Mouse (Mus musculus): Measurements from ENCODE around the gene Apba1. TPM values are rescaled to one million over a fixed set of nuclear protein-coding genes. Genes with fewer than 3 reads are reported as not detected.
A peak's percentile ranks its signal among the peaks of the same experiment; 100 is the strongest.

Gene Apba1
- polyA plus RNA-seq, 1 experiment = 4.2 TPM

DNA sequence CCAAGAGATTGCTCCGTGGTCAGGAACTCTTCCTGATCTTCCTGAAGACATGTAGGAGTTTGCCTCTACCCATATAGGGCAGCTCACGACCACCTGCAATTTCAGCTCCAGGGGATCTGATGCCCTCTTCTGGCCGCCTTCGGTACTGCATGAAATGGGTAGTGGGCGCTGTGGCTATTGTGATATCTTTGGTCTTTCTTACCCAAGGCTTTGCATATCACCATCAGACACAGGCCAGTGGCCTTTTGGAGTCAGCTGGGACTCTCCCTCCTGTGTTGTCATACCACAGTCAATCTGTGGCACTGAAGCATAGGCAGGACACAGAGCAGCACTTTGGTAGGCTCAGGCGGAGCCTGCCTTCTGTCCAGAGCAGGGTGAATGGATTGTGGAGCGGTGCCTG is 13.3 kb downstream of the Apba1 start:
- no peak for DNase-seq
- no peak overlapping the region for H3K4me3 ChIP-seq (replicated peaks; ENCODE audit: extremely low read depth, low read depth, low read length)
- 72% methylated on average over 7 of the region's 7 CpGs for WGBS
- H3K4me1 ChIP-seq (ENCODE audit: control insufficient read depth, insufficient read depth, low read length) = no peaks in the 10 kb centered on the region
- peak; percentile 23; the same call in 1 of the 2 replicates for TF ChIP-seq CTCF (IDR thresholded peaks at IDR 0.05; ENCODE audit: insufficient read depth, low read length)
- no peak for TF ChIP-seq POLR2A (IDR thresholded peaks at IDR 0.05; ENCODE audit: borderline replicate concordance, extremely low read depth, low read depth, low read length)

GRCm38 (mm10) chr19:23775356-23775755 is 16.7 kb downstream of the Apba1 start:
- Histone ChIP-seq H3K4me1 (ENCODE audit: control insufficient read depth, insufficient read depth, low read length) (no peaks in the 10 kb centered on the region), H3K4me3 (replicated peaks; ENCODE audit: extremely low read depth, low read depth, low read length) (no peak overlapping the region)
- TF ChIP-seq CTCF (IDR thresholded peaks at IDR 0.05; ENCODE audit: insufficient read depth, low read length) = no peak
- no peak for DNase-seq
- 85% methylated on average over 6 of the region's 6 CpGs for WGBS

DNA sequence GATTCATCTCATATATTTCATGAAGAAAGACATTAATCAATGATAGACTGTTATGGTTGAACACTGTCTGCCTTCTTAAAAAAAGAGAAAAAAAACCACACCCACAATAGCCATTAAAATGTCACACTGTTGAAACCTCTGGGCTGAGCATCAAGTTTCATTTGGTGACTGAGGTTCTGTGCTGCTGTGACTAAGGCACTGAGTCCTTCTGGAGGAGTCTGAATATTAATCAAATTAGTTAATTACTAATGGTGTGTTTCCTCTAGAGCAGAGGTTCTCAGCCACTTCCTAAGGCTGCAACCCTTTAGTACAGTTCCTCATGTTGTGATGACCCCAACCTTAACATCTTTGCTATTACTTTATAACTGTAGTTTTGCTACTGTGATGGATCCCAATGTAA is 20.4 kb downstream of the Apba1 start:
- TF ChIP-seq CTCF (IDR thresholded peaks at IDR 0.05; ENCODE audit: insufficient read depth, low read length) (no peak), POLR2A (IDR thresholded peaks at IDR 0.05; ENCODE audit: borderline replicate concordance, extremely low read depth, low read depth, low read length) (no peak)
- Histone ChIP-seq H3K4me3 (replicated peaks; ENCODE audit: extremely low read depth, low read depth, low read length) (no peak overlapping the region), H3K4me1 (ENCODE audit: control insufficient read depth, insufficient read depth, low read length) (no peaks in the 10 kb centered on the region)
- no peak for DNase-seq

GRCm38 (mm10) chr19:23780105-23780504 is 21.4 kb downstream of the Apba1 start:
- Histone ChIP-seq H3K4me3 (replicated peaks; ENCODE audit: extremely low read depth, low read depth, low read length) (no peak overlapping the region), H3K4me1 (ENCODE audit: control insufficient read depth, insufficient read depth, low read length) (no peaks in the 10 kb centered on the region)
- TF ChIP-seq POLR2A (IDR thresholded peaks at IDR 0.05; ENCODE audit: borderline replicate concordance, extremely low read depth, low read depth, low read length) (no peak), CTCF (IDR thresholded peaks at IDR 0.05; ENCODE audit: insufficient read depth, low read length) (no peak)
- WGBS = 86% methylated on average over 4 of the region's 4 CpGs
- no peak for DNase-seq

DNA sequence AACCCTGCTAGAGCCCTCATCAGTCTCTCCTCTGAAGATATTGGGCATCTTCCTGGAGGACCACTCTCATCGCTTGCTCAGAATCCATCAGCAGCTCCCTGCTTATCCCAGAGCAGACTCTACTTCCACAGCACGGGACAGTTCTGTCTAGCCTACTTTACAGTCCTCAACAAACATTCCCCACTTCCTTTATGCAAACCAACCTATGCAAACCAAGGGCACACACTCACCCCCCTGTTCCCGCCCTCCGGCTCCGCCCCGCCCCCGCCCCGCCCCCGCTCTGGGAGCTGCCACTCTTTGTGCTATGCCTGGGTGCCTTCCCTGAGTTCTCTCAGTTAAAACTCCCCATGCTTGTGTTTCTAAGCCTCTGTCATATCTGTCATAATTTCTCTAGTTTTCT is 23.3 kb downstream of the Apba1 start:
- no peaks in the 10 kb centered on the region for H3K4me1 ChIP-seq (ENCODE audit: control insufficient read depth, insufficient read depth, low read length)
- TF ChIP-seq POLR2A (IDR thresholded peaks at IDR 0.05; ENCODE audit: borderline replicate concordance, extremely low read depth, low read depth, low read length) = no peak
- TF ChIP-seq CTCF (IDR thresholded peaks at IDR 0.05; ENCODE audit: insufficient read depth, low read length) = no peak
- DNase-seq = no peak
- H3K4me3 ChIP-seq (replicated peaks; ENCODE audit: extremely low read depth, low read depth, low read length) = no peak overlapping the region
- 9% methylated on average over 9 of the region's 9 CpGs for WGBS

- Histone ChIP-seq H3K4me3 (replicated peaks; ENCODE audit: extremely low read depth, low read depth, low read length) (no peak overlapping the region), H3K4me1 (ENCODE audit: control insufficient read depth, insufficient read depth, low read length) (no peaks in the 10 kb centered on the region; the same call in 1 of the 2 replicates)
- no peak for DNase-seq
- 80% methylated on average over 9 of the region's 9 CpGs for WGBS
- TF ChIP-seq CTCF (IDR thresholded peaks at IDR 0.05; ENCODE audit: insufficient read depth, low read length) = no peak
- no peak for TF ChIP-seq POLR2A (IDR thresholded peaks at IDR 0.05; ENCODE audit: borderline replicate concordance, extremely low read depth, low read depth, low read length)
Observed at GRCm38 (mm10) chr19:23788420-23789132, 29.9 kb downstream of the Apba1 start.

DNA sequence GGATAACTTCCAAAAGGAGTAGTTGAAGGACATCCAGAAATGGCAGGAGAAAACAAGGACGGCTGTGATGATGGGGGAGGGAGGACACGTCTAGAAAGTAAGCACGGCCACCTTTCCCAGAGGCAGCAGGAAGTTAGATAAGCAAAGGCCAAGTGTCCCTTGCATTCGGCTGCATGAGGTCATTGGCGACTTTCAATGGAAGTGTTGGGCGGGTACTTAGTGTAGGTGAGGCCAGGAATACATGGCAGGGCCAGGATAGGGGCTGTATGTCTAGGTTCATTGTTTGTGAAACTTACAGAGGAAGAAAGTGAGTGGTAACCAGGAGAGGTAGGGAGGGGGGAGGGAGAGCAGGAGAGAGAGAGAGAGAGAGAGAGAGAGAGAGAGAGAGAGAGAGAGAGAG is 33.0 kb downstream of the Apba1 start:
- no peak for DNase-seq

DNA sequence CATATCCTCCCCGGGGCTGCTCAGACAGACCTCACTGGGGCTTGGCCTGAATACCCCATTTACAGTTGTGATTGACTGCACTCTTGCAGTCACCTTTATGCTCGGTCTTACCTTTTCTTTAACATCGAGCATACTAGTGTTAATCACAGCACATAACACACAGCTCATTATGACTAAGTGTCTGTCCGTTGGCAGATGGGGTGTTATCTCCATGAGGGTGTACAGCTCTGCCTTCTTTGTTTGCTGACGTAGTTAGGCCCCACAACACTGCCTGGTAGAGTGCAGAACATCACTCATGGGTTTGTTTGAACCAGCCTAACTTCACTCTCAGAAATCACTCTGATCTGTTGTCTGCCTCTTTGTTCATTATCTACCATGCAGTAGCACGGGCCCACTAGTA is 33.9 kb downstream of the Apba1 start:
- 91% methylated on average over 6 of the region's 6 CpGs for WGBS
- TF ChIP-seq CTCF (IDR thresholded peaks at IDR 0.05; ENCODE audit: insufficient read depth, low read length) = no peak
- TF ChIP-seq POLR2A (IDR thresholded peaks at IDR 0.05; ENCODE audit: borderline replicate concordance, extremely low read depth, low read depth, low read length) = no peak
- DNase-seq = no peak
- Histone ChIP-seq H3K4me3 (replicated peaks; ENCODE audit: extremely low read depth, low read depth, low read length) (no peak overlapping the region), H3K4me1 (ENCODE audit: control insufficient read depth, insufficient read depth, low read length) (no peaks in the 10 kb centered on the region; the same call in 1 of the 2 replicates)

More for the DNA sequence above, 33.0 kb downstream of the Apba1 start:
- no peaks in the 10 kb centered on the region; the same call in 1 of the 2 replicates for H3K4me1 ChIP-seq (ENCODE audit: control insufficient read depth, insufficient read depth, low read length)
- 33% methylated on average over 6 of the region's 6 CpGs for WGBS
- H3K4me3 ChIP-seq (replicated peaks; ENCODE audit: extremely low read depth, low read depth, low read length) = no peak overlapping the region
- no peak for TF ChIP-seq CTCF (IDR thresholded peaks at IDR 0.05; ENCODE audit: insufficient read depth, low read length)
- no peak for TF ChIP-seq POLR2A (IDR thresholded peaks at IDR 0.05; ENCODE audit: borderline replicate concordance, extremely low read depth, low read depth, low read length)

- no peak overlapping the region for H3K4me3 ChIP-seq (replicated peaks; ENCODE audit: extremely low read depth, low read depth, low read length)
- DNase-seq = no peak
- H3K4me1 ChIP-seq (ENCODE audit: control insufficient read depth, insufficient read depth, low read length) = no peaks in the 10 kb centered on the region; the same call in 1 of the 2 replicates
- TF ChIP-seq POLR2A (IDR thresholded peaks at IDR 0.05; ENCODE audit: borderline replicate concordance, extremely low read depth, low read depth, low read length) (no peak), CTCF (IDR thresholded peaks at IDR 0.05; ENCODE audit: insufficient read depth, low read length) (no peak)
- 60% methylated on average over 3 of the region's 3 CpGs for WGBS
Observed at GRCm38 (mm10) chr19:23794491-23794890, 35.8 kb downstream of the Apba1 start.

GRCm38 (mm10) chr19:23795156-23795555 is 36.5 kb downstream of the Apba1 start:
- TF ChIP-seq POLR2A (IDR thresholded peaks at IDR 0.05; ENCODE audit: borderline replicate concordance, extremely low read depth, low read depth, low read length) = no peak
- TF ChIP-seq CTCF (IDR thresholded peaks at IDR 0.05; ENCODE audit: insufficient read depth, low read length) = no peak
- H3K4me1 ChIP-seq (ENCODE audit: control insufficient read depth, insufficient read depth, low read length) = no peaks in the 10 kb centered on the region; the same call in 1 of the 2 replicates
- DNase-seq = no peak
- WGBS = 71% methylated on average over 4 of the region's 4 CpGs
- H3K4me3 ChIP-seq (replicated peaks; ENCODE audit: extremely low read depth, low read depth, low read length) = no peak overlapping the region
